Mouse (Mus musculus) neural tube, embryonic 11.5 days (tissue): Measurements from ENCODE around the gene Smyd1. TPM values are rescaled to one million over a fixed set of nuclear protein-coding genes. Genes with fewer than 3 reads are reported as not detected.

Source experiments
- ATAC-seq: fragments of 200-750 bp; cut with Nextera tagmentation; 2 replicates; pipeline ENCODE4 v1.8.0; 2017; ENCODE audit warnings: moderate number of reproducible peaks, mild to moderate bottlenecking, moderate TSS enrichment, moderate library complexity; ENCODE audit not compliant: insufficient read depth, low FRiP score, low TSS enrichment
- DNase-seq: peaks from one replicate; pipeline ENCODE4 v3.0.0-alpha.2; 2015; ENCODE audit warnings: low spot score
- H3K27ac ChIP-seq: fragments of 300-500 bp; sonication (generic); 2 replicates; pipeline ENCODE4 v1.5.1; 2014; ENCODE audit warnings: low read depth, mild to moderate bottlenecking, low read length
- H3K27me3 ChIP-seq: fragments of 300-500 bp; sonication (generic); 2 replicates; pipeline ENCODE4 v1.6.1; 2014; ENCODE audit warnings: mild to moderate bottlenecking, low read length, mixed read lengths; ENCODE audit not compliant: control insufficient read depth, insufficient read depth
- H3K36me3 ChIP-seq: fragments of 300-500 bp; sonication (generic); 2 replicates; pipeline ENCODE4 v1.6.1; 2014; ENCODE audit warnings: mild to moderate bottlenecking, low read length, moderate library complexity, mixed read lengths; ENCODE audit not compliant: control insufficient read depth, insufficient read depth
- H3K4me1 ChIP-seq: fragments of 300-500 bp; sonication (generic); 2 replicates; pipeline ENCODE4 v1.6.1; 2014; ENCODE audit warnings: low read length, mixed read lengths; ENCODE audit not compliant: control insufficient read depth, insufficient read depth
- H3K4me2 ChIP-seq: fragments of 300-500 bp; sonication (generic); 2 replicates; pipeline ENCODE4 v1.6.1; 2014; ENCODE audit warnings: low read depth, mild to moderate bottlenecking, moderate library complexity
- H3K4me3 ChIP-seq: fragments of 300-500 bp; sonication (generic); 2 replicates; pipeline ENCODE4 v1.5.1; 2014; ENCODE audit warnings: low read depth, low read length
- H3K9ac ChIP-seq: fragments of 300-500 bp; sonication (generic); 2 replicates; pipeline ENCODE4 v1.6.1; 2014; ENCODE audit warnings: mild to moderate bottlenecking, low read length
- H3K9me3 ChIP-seq: fragments of 300-500 bp; sonication (generic); 2 replicates; pipeline ENCODE4 v1.6.1; 2016; ENCODE audit warnings: low read length; ENCODE audit not compliant: control insufficient read depth
- WGBS: fragments of 180-500 bp; shearing (Covaris S2); extraction: QIAGEN DNeasy Blood & Tissue Kit; methylation state at CpG from one replicate; pipeline ENCODE4 v1.1.7; 2014; 5-methylcytosine and 5-hydroxymethylcytosine counted together
- polyA plus RNA-seq: library from polyadenylated mRNA; unstranded; fragments of >200 nt; fragmentation: Nextera tagmentation; extraction: Ambion mirVana; gene quantifications from 2 replicates; pipeline ENCODE4 v1.2.1, GENCODE M21; 2014

The Smyd1 gene
- polyA plus RNA-seq, 1 experiment from 2014 or later: 4.6 TPM

GRCm38 (mm10) chr6:71243258-71243657 lies 78.8 kb downstream of the Smyd1 start:
- ATAC-seq (no peak), DNase-seq (no peak)
- whole genome bisulfite sequencing: 92% methylated on average over 3 of the region's 3 CpGs

GRCm38 (mm10) chr6:71242811-71243210 lies 79.2 kb downstream of the Smyd1 start:
- Histone ChIP-seq H3K9ac (no peak overlapping the region), H3K27me3 (no peaks in the 10 kb centered on the region), H3K27ac (no peak overlapping the region), H3K4me2 (no peak overlapping the region), H3K4me1 (no peaks in the 10 kb centered on the region), H3K4me3 (no peak overlapping the region), H3K36me3 (no peaks in the 10 kb centered on the region), H3K9me3 (no peaks in the 10 kb centered on the region)
- no peak for ATAC-seq
- DNase-seq: no peak
- whole genome bisulfite sequencing: 81% methylated on average over 1 of the region's 1 CpGs

More at GRCm38 (mm10) chr6:71243258-71243657, 78.8 kb downstream of the Smyd1 start:
- Histone ChIP-seq H3K27ac (no peak overlapping the region), H3K4me3 (no peak overlapping the region), H3K4me1 (no peaks in the 10 kb centered on the region), H3K9me3 (no peaks in the 10 kb centered on the region), H3K36me3 (no peaks in the 10 kb centered on the region), H3K9ac (no peak overlapping the region), H3K27me3 (no peaks in the 10 kb centered on the region), H3K4me2 (no peak overlapping the region)

GRCm38 (mm10) chr6:71240831-71241230 lies 81.2 kb downstream of the Smyd1 start:
- H3K4me2 ChIP-seq: no peak overlapping the region
- H3K36me3 ChIP-seq: no peaks in the 10 kb centered on the region
- H3K9ac ChIP-seq: no peak overlapping the region
- H3K27ac ChIP-seq: no peak overlapping the region
- DNase-seq (no peak), ATAC-seq (no peak)
- 73% methylated on average over 7 of the region's 7 CpGs for WGBS
- no peak overlapping the region for H3K4me3 ChIP-seq
- no peaks in the 10 kb centered on the region for H3K27me3 ChIP-seq
- no peaks in the 10 kb centered on the region for H3K9me3 ChIP-seq
- H3K4me1 ChIP-seq: no peaks in the 10 kb centered on the region

- no peaks in the 10 kb centered on the region for H3K4me1 ChIP-seq
- ATAC-seq (no peak), DNase-seq (no peak)
- 89% methylated on average over 26 of the region's 26 CpGs for WGBS
- no peaks in the 10 kb centered on the region for H3K27me3 ChIP-seq
- H3K9me3 ChIP-seq: no peaks in the 10 kb centered on the region
- H3K9ac ChIP-seq: no peak overlapping the region
- no peak overlapping the region for H3K4me3 ChIP-seq
- H3K36me3 ChIP-seq: no peaks in the 10 kb centered on the region
- H3K4me2 ChIP-seq: no peak overlapping the region
- no peak overlapping the region for H3K27ac ChIP-seq
These were observed 82.8 kb downstream of the Smyd1 start for GRCm38 (mm10) chr6:71239069-71239750.

- Histone ChIP-seq H3K4me3 (no peak overlapping the region), H3K9me3 (no peaks in the 10 kb centered on the region), H3K4me2 (no peak overlapping the region), H3K9ac (no peak overlapping the region), H3K27ac (no peak overlapping the region), H3K27me3 (no peaks in the 10 kb centered on the region), H3K4me1 (no peaks in the 10 kb centered on the region), H3K36me3 (no peaks in the 10 kb centered on the region)
- DNase-seq (no peak), ATAC-seq (no peak)
- 87% methylated on average over 6 of the region's 6 CpGs for WGBS
These were observed 85.0 kb downstream of the Smyd1 start for GRCm38 (mm10) chr6:71237031-71237431.

GRCm38 (mm10) chr6:71236506-71236905 lies 85.5 kb downstream of the Smyd1 start:
- no peak overlapping the region for H3K4me3 ChIP-seq
- no peak overlapping the region for H3K4me2 ChIP-seq
- no peaks in the 10 kb centered on the region for H3K36me3 ChIP-seq
- no peaks in the 10 kb centered on the region for H3K9me3 ChIP-seq
- 76% methylated on average over 6 of the region's 6 CpGs for WGBS
- no peaks in the 10 kb centered on the region for H3K27me3 ChIP-seq
- H3K9ac ChIP-seq: no peak overlapping the region
- ATAC-seq (no peak), DNase-seq (no peak)
- no peaks in the 10 kb centered on the region for H3K4me1 ChIP-seq
- no peak overlapping the region for H3K27ac ChIP-seq

GRCm38 (mm10) chr6:71235944-71236343 lies 86.1 kb downstream of the Smyd1 start:
- Histone ChIP-seq H3K4me3 (no peak overlapping the region), H3K27me3 (no peaks in the 10 kb centered on the region), H3K9ac (no peak overlapping the region), H3K4me2 (no peak overlapping the region), H3K4me1 (no peaks in the 10 kb centered on the region), H3K36me3 (no peaks in the 10 kb centered on the region), H3K9me3 (no peaks in the 10 kb centered on the region), H3K27ac (no peak overlapping the region)
- ATAC-seq: no peak
- 63% methylated on average over 3 of the region's 3 CpGs for WGBS
- DNase-seq: no peak

- H3K9ac ChIP-seq: no peak overlapping the region
- no peak overlapping the region for H3K4me2 ChIP-seq
- no peaks in the 10 kb centered on the region for H3K36me3 ChIP-seq
- WGBS: 84% methylated on average over 13 of the region's 13 CpGs
- no peaks in the 10 kb centered on the region for H3K27me3 ChIP-seq
- no peak overlapping the region for H3K27ac ChIP-seq
- no peaks in the 10 kb centered on the region for H3K9me3 ChIP-seq
- no peak for ATAC-seq
- no peak overlapping the region for H3K4me3 ChIP-seq
- H3K4me1 ChIP-seq: no peaks in the 10 kb centered on the region
- no peak for DNase-seq
These were observed 86.9 kb downstream of the Smyd1 start for GRCm38 (mm10) chr6:71235121-71235520.

GRCm38 (mm10) chr6:71227157-71227770 lies 94.8 kb downstream of the Smyd1 start:
- H3K4me3 ChIP-seq: no peak overlapping the region
- no peak overlapping the region for H3K4me2 ChIP-seq
- H3K27ac ChIP-seq: no peak overlapping the region
- ATAC-seq: no peak
- no peaks in the 10 kb centered on the region for H3K27me3 ChIP-seq
- H3K36me3 ChIP-seq: no peaks in the 10 kb centered on the region
- H3K9ac ChIP-seq: no peak overlapping the region
- no peak for DNase-seq
- H3K4me1 ChIP-seq: peaks cover 2% of the 10 kb centered on the region; the same call in 1 of the 2 replicates
- WGBS: 7% methylated on average over 7 of the region's 7 CpGs
- no peaks in the 10 kb centered on the region for H3K9me3 ChIP-seq
